Mouse (Mus musculus): ENCODE data around the gene Acr. TPM values are rescaled to one million over a fixed set of nuclear protein-coding genes. Genes with fewer than 3 reads are reported as not detected.

The Acr gene
- total RNA-seq, 2 experiments from 2014 or later = 0.37 to 0.96 TPM

DNA sequence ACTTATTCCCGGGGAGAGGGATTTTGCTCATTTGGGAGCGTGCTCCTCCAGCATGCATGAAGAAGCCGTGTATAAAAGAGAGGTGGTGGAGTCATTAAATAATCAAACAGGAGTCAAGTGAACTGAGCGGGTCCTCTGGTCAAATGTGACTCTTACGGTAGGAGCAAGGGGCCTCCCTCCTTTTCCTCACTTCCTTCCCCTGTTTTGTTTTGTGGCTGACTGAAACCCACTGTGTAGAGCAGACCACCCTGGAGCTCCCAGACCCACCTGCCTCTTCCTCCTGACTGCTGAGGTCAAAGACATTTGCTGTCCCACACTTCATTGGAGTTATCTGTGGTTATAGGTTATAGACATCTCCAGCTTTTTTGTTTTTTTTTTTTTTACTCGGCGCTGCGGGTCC lies 39.4 kb downstream of the Acr start:
- no peak for DNase-seq (ENCODE audit: extremely low spot score in 1 of 2, low spot score in 1 of 2)

- DNase-seq (ENCODE audit: extremely low spot score in 1 of 2, low spot score in 1 of 2) = no peak
Observed at GRCm38 (mm10) chr15:89607888-89608287, 39.8 kb downstream of the Acr start.

GRCm38 (mm10) chr15:89622312-89622958 lies 54.3 kb downstream of the Acr start:
- DNase-seq (ENCODE audit: extremely low spot score in 1 of 2, low spot score in 1 of 2) = peak; percentile 53 to 68

DNA sequence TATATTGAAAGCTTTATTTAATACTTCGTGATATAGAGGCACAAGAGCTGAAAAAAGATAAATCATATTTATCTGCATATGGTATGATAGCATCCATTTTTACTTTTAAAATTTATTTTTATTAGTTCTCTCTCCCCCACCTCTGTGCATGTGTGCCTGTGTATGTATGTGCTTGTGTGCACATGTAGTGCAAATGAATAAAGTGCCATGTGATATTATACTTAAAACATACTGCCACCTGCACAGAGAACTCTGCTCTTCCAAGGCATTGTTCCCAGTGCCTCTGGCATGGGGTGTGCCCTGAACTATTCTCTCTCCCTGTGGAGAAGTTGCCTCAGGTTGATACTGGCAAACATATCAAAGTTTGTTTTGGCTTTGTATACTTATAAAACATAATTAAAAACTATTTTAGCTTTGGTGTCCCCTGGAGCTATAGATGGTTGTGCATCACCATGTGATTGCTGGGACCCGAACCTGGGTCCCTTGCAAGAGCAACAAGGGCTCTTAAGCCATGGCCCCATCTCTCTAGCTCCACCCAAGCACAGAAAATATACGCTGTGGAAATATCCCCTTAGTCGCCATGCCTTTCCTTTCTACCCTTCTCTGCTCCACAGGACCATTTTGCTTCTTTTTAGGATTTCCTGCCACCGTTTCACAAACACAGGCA lies 55.0 kb downstream of the Acr start:
- no peak for DNase-seq (ENCODE audit: extremely low spot score in 1 of 2, low spot score in 1 of 2)

DNA sequence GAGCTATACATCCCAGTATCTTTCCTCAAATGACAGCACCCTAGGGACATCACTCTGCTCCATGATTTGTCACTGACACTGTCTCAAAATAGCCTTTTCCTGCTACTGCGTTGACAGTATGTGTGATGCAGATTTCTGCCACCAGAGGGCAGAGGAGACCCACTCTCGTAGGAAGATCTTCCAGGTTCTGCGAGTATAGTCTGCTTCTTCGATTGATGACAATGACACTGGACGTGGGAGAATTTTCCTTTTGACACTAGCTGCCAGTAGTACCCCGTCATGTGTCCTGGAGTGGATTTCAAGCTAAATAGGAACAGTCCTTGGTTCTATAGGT lies 55.5 kb downstream of the Acr start:
- peak; percentile 59 to 92 for DNase-seq (ENCODE audit: extremely low spot score in 1 of 2, low spot score in 1 of 2)

Other genes with a start within 250 kb of the Acr start
- gene Adm2, start 245.6 kb upstream of the Acr start, total RNA-seq (2021) = not detected
- gene Miox, start 233.9 kb upstream of the Acr start, total RNA-seq (2021) = not detected
- gene Lmf2, start 212.7 kb upstream of the Acr start, total RNA-seq (2021) = 10 to 100 TPM; 15.2 to 20.8 TPM
- 10 to 100 TPM; 84.1 to 95.0 TPM for gene Ncaph2, start 212.6 kb upstream of the Acr start, total RNA-seq (2021)
- 10 to 100 TPM; 34.1 to 36.7 TPM for gene Sco2, start 194.5 kb upstream of the Acr start, total RNA-seq (2021)
- gene Tymp, start 191.3 kb upstream of the Acr start, total RNA-seq (2021) = 1 to 10 TPM; 1.5 to 1.8 TPM
- gene Odf3b, start 189.0 kb upstream of the Acr start, total RNA-seq (2021) = 1 to 10 TPM; 1.6 to 3.2 TPM
- under 1 TPM; 0.30 to 0.38 TPM for gene Klhdc7b, start 183.4 kb upstream of the Acr start, total RNA-seq (2021)
- gene Syce3, start 157.8 kb upstream of the Acr start, total RNA-seq (2021) = not detected
- 1 to 10 TPM; 1.4 to 2.3 TPM for gene Cpt1b, start 142.5 kb upstream of the Acr start, total RNA-seq (2021)
- gene C730034F03Rik, start 138.7 kb upstream of the Acr start, total RNA-seq (2021) = 1 to 10 TPM; 2.1 to 2.4 TPM
- gene Gm44502, start 138.6 kb upstream of the Acr start, total RNA-seq (2021) = not detected
- gene Chkb, start 138.4 kb upstream of the Acr start, total RNA-seq (2021) = 10 to 100 TPM; 34.3 to 43.4 TPM
- gene Mapk8ip2, start 114.4 kb upstream of the Acr start, total RNA-seq (2021) = 100 to 1,000 TPM; 242 to 243 TPM
- gene Arsa, start 90.9 kb upstream of the Acr start, total RNA-seq (2021) = 10 to 100 TPM; 29.4 to 29.6 TPM
- 100 to 1,000 TPM; 235 to 265 TPM for gene Shank3, start 68.7 kb upstream of the Acr start, total RNA-seq (2021)
- gene Rabl2, start 23.6 kb downstream of the Acr start, total RNA-seq (2021) = 10 to 100 TPM; 27.3 to 33.4 TPM

Measured in layer of hippocampus, postnatal 25 days (tissue).